Mouse (Mus musculus): Measurements from ENCODE around the gene A630095E13Rik.
A peak's percentile ranks its signal among the peaks of the same experiment; 100 is the strongest.
"Not testable (repeated sequence)": the region's sequence is repeated elsewhere in the genome, so short reads cannot be mapped to it uniquely, and the experiment has no call there.

A630095E13Rik gene

DNA sequence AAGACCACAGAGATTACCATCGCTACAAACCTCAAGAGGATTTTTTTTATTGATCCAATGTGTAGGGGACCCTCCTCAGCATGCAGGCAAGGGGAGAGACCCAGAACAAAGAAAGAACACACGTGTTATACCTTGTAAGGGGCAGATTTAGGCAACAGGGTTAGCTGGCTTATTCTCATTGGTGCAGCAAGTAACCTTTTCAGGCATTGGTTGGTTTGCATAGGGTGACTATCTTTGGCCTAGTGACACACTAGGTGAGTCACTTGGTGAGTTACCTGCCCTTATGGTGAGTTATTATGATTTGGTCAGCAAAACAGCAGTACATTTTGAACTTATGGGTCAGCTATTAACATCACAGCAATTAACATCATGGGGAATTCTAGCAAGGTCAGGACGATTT lies at the start of gene A630095E13Rik:
TSS of gene A630095E13Rik (minus strand) at position 101 of the 400 bp plus-strand sequence.
- not testable (repeated sequence) for DNase-seq (ENCODE audit: low read depth)

DNA sequence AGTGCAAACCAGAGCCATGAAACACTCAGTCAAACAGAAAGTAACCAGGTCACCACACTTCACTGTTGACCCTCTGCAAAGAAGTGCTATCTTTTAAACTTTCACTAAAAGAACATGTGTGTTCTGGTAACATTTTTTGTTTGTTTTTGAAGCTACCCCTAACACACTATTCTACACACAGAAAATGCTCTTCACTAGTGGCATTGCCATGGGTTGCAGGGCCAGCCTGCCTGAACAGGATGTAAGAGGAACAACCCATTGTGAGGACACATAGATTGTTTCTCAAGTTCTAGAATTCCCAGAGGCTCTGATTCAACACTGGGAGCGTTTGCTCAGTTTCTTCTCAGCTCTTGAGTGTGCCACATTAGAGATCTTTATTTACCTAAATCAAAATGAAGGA lies 49.7 kb upstream of the A630095E13Rik start, which contains the start of gene Acrv1:
TSS of gene Acrv1 (plus strand) at position 301 of the 400 bp plus-strand sequence.
- no peak for DNase-seq (ENCODE audit: low read depth)

DNA sequence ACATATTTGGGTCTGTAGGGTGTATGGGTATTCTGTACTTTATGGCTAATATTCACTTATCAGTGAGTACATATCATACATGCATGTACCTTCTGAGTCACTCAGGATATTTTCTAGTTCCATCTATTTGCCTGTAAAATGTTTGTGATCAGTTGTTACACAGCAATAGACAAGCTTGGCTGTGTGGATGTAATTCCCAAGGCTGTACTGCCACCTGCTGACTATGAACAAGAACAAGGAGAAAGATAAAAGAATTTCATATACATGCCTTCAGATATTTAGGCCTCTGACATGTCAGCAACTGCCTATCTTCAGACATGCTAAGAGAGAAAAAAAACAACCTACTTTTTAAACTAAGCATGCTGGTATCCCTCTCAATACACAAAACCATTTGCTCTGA lies 44.2 kb upstream of the A630095E13Rik start:
- DNase-seq (ENCODE audit: low read depth), result peak; percentile 69

DNA sequence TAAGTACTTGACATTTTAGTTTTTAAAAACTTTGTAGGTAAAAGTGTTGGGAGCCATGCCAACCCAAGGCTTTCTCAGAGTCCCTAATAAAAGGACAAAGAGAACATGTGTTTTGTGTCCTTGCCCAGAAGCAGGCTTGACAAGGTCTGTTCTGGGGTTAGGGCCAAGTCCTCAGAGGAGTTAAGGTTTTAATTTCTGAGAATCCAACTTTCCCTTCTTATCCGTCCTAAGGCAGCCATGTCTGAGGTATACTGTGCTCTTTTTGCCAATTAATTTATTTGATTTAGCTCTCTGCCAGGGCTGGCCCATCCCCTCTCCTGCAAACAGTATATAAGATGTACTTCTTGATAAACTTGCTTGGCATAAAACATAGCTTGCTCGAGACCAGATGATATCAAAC lies 38.2 kb upstream of the A630095E13Rik start:
- DNase-seq (ENCODE audit: low read depth), result no peak

Data from 416B (cell line).